Mouse (Mus musculus) G1E (cell line): ENCODE measurements around the gene Pld5. TPM values are rescaled to one million over a fixed set of nuclear protein-coding genes. Genes with fewer than 3 reads are reported as not detected.

ENCODE experiments used
- ATAC-seq: 2 replicates; pipeline ENCODE4 v1.8.0; 2016; ENCODE audit warnings: mild to moderate bottlenecking; ENCODE audit not compliant: insufficient number of reproducible peaks, poor library complexity, low FRiP score, severe bottlenecking; ENCODE audit errors: extremely low read depth
- DNase-seq: peaks from one replicate; pipeline ENCODE4 v3.0.0; 2012; ENCODE audit warnings: low spot score
- H3K27me3 ChIP-seq: 2 replicates; pipeline ENCODE4 v1.6.1; 2012; ENCODE audit warnings: mild to moderate bottlenecking, low read length, inconsistent platforms; ENCODE audit not compliant: insufficient read depth
- H3K36me3 ChIP-seq: replicated peaks from 2 replicates; pipeline ENCODE3; 2012; ENCODE audit warnings: mild to moderate bottlenecking, inconsistent platforms
- H3K4me1 ChIP-seq: 2 replicates; pipeline ENCODE4 v1.6.1; 2012; ENCODE audit warnings: low read depth, low read length, inconsistent platforms, mixed read lengths; ENCODE audit not compliant: insufficient read depth
- H3K4me3 ChIP-seq: 2 replicates; pipeline ENCODE4 v1.5.1; 2012; ENCODE audit warnings: low read depth, mild to moderate bottlenecking, inconsistent platforms, low read length, moderate library complexity, mixed read lengths
- H3K9me3 ChIP-seq: replicated peaks from 2 replicates; pipeline ENCODE4 v1.6.1; 2012; ENCODE audit warnings: inconsistent platforms
- CTCF ChIP-seq: IDR thresholded peaks from 2 replicates; pipeline ENCODE4 v1.5.1; 2012; ENCODE audit warnings: low read depth, low read length, inconsistent platforms, mixed read lengths
- GATA1 ChIP-seq: IDR thresholded peaks from 2 replicates; pipeline ENCODE4 v1.6.1; 2012; ENCODE audit warnings: borderline replicate concordance, low read length, inconsistent platforms, mixed read lengths
- GATA2 ChIP-seq: IDR thresholded peaks from 2 replicates; pipeline ENCODE4 v1.6.1; 2012; ENCODE audit warnings: low read depth, low read length, inconsistent platforms, borderline replicate concordance
- POLR2AphosphoS5 ChIP-seq: IDR thresholded peaks from 2 replicates; pipeline ENCODE4 v1.6.1; 2012; ENCODE audit warnings: low read depth, low read length, inconsistent platforms; ENCODE audit not compliant: insufficient replicate concordance
- TAL1 ChIP-seq: conservative IDR thresholded peaks from 2 replicates; pipeline ENCODE4 v1.6.1; 2012; ENCODE audit warnings: low read depth, low read length, inconsistent platforms, mixed read lengths
- polyA plus RNA-seq: library from polyadenylated mRNA; stranded (reverse); fragments of >175 nt; gene quantifications from 2 replicates; pipeline ENCODE4 v1.2.3, GENCODE M21; 2012
- total RNA-seq, 2 experiments: library from RNA; stranded (forward) in 1 of 2; stranded (reverse) in 1 of 2; fragments of 200-1000 nt in 1 of 2; fragments of >200 nt in 1 of 2; fragmentation: Nextera tagmentation in 1 of 2; gene quantifications; 2 replicates each; pipeline ENCODE4 v1.2.3; 2014 to 2017

The Pld5 gene
- total and polyA plus RNA-seq, 3 experiments, result 0.16 TPM; not detected in 2

DNA sequence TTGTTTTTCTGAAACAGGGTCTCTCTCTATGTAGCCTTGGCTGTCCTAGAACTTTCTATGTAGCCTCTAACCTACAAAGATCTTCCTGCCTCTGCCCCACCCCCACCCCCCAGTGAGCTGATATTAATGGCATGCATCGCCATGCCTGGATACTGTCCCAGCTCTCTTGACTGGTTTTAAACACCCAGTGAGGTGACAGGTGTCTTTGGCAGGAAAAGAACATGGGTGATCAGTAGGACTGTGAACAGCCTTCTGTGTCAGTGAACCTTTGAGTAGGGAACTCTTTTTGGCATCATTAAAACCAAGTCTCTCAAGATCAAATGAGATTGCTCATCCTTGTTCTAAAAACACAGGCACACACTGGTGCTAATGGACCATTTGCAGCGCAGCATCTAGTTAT lies 313.3 kb downstream of the Pld5 start:
- no peaks in the 10 kb centered on the region for H3K4me1 ChIP-seq
- DNase-seq (no peak), ATAC-seq (no peak)
- 0 out of 2 replicates have a peak, but pooled peaks cover 7% of the 10 kb centered on the region for H3K9me3 ChIP-seq
- H3K36me3 ChIP-seq, result no peaks in the 10 kb centered on the region
- H3K4me3 ChIP-seq, result no peak overlapping the region
- TF ChIP-seq GATA1 (no peak), GATA2 (no peak), CTCF (no peak), POLR2AphosphoS5 (no peak), TAL1 (no peak)
- H3K27me3 ChIP-seq, result no peaks in the 10 kb centered on the region

DNA sequence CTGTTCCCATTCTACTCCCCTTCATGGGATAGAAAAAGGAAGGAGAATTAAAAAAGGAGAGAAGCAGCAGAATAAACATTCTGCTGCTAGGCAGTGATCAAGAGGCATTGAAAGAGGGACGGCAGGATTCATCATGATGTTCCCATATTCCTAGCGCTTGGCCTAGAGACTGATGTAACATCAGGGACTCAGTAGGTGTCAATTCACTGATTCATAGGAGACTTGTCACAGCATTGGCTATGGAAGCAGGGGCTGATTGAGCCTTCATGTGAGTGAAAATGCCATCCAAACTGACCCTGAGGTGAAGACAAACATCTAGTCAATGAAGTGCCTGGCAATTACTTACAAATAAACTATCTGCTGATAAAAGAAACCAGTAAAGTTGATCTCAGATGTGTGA lies 324.3 kb downstream of the Pld5 start:
- Histone ChIP-seq H3K4me1 (no peaks in the 10 kb centered on the region), H3K4me3 (no peak overlapping the region), H3K9me3 (no peaks in the 10 kb centered on the region), H3K27me3 (no peaks in the 10 kb centered on the region), H3K36me3 (no peaks in the 10 kb centered on the region)
- TF ChIP-seq TAL1 (no peak), GATA1 (no peak)
- DNase-seq, result no peak
- no peak for ATAC-seq

GRCm38 (mm10) chr1:175950421-175950820 lies 324.7 kb downstream of the Pld5 start:
- Histone ChIP-seq H3K9me3 (no peaks in the 10 kb centered on the region), H3K36me3 (no peaks in the 10 kb centered on the region), H3K4me3 (no peak overlapping the region), H3K4me1 (no peaks in the 10 kb centered on the region), H3K27me3 (no peaks in the 10 kb centered on the region)
- ATAC-seq (no peak), DNase-seq (no peak)
- TF ChIP-seq CTCF (no peak), TAL1 (no peak), GATA1 (no peak), POLR2AphosphoS5 (no peak), GATA2 (no peak)

DNA sequence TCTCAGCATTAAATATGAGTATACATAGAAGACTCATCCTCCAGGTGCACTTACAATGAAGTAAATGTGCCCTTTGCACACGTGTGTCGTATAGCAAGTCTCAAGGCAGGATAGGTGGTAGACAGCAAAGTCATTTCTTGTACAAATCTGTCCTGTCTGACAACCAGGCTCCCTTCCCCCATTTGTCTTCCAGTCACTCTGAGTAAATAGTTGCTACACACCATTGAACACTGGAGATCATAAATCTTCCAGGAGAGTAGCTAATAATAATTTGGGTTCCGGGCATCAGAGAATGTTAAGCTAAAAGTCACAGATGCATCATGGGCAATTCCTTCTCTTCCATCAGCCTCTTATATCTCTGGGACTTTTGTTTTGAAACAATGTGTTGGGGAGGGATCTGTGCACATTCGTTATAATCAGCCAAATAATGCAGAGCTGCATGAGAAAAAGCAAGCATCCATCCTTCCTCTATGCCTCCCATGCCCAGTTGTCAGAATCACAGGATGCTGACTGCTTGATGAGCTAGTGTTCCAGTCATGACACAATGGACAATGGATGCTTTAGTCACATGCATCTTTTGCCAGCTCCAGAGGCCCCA lies 328.3 kb downstream of the Pld5 start:
- TF ChIP-seq POLR2AphosphoS5 (no peak), GATA1 (no peak), CTCF (no peak), GATA2 (no peak)
- Histone ChIP-seq H3K4me3 (no peak overlapping the region), H3K36me3 (no peaks in the 10 kb centered on the region), H3K27me3 (no peaks in the 10 kb centered on the region), H3K4me1 (no peaks in the 10 kb centered on the region), H3K9me3 (no peaks in the 10 kb centered on the region)
- ATAC-seq (no peak), DNase-seq (no peak)

GRCm38 (mm10) chr1:175943168-175943567 lies 331.9 kb downstream of the Pld5 start:
- no peak for TF ChIP-seq POLR2AphosphoS5
- no peak for TF ChIP-seq TAL1
- no peak for TF ChIP-seq CTCF
- TF ChIP-seq GATA2, result no peak
- TF ChIP-seq GATA1, result no peak
- no peaks in the 10 kb centered on the region for H3K27me3 ChIP-seq
- H3K4me1 ChIP-seq, result no peaks in the 10 kb centered on the region
- no peaks in the 10 kb centered on the region for H3K9me3 ChIP-seq
- no peaks in the 10 kb centered on the region for H3K36me3 ChIP-seq
- ATAC-seq (no peak), DNase-seq (no peak)
- H3K4me3 ChIP-seq, result no peak overlapping the region

DNA sequence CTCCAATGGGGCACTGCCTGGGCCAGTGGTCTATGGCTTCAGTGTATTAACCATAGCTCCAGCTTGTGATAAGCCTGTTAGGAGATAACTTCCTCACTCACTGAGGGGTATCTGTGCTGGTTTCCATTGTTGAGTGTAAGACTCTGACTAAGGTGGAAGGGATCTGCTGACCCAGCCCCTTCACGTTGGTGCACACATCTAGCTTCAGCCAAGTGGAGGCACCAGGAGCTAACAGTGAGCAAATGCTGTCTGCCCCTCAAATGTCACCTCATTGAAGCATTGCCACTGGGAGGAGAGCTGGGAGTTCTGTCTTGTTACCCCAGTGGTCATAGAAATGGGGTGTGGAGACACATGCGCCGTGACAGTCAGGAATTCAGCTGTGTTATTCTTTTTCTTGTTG lies 336.4 kb downstream of the Pld5 start:
- no peaks in the 10 kb centered on the region for H3K27me3 ChIP-seq
- no peaks in the 10 kb centered on the region for H3K9me3 ChIP-seq
- H3K4me3 ChIP-seq, result no peak overlapping the region
- DNase-seq (no peak), ATAC-seq (no peak)
- no peaks in the 10 kb centered on the region for H3K4me1 ChIP-seq
- TF ChIP-seq GATA1 (no peak), TAL1 (no peak), POLR2AphosphoS5 (no peak), GATA2 (no peak), CTCF (no peak)
- no peaks in the 10 kb centered on the region for H3K36me3 ChIP-seq

GRCm38 (mm10) chr1:175936282-175936737 lies 338.8 kb downstream of the Pld5 start:
- peak; percentile 12 for DNase-seq
- peak; percentile 77; the same call in 1 of the 2 replicates for ATAC-seq

More at GRCm38 (mm10) chr1:175936282-175936737, 338.8 kb downstream of the Pld5 start:
- Histone ChIP-seq H3K4me1 (no peaks in the 10 kb centered on the region), H3K36me3 (no peaks in the 10 kb centered on the region), H3K9me3 (no peaks in the 10 kb centered on the region), H3K4me3 (no peak overlapping the region), H3K27me3 (no peaks in the 10 kb centered on the region)
- TF ChIP-seq GATA2, result no peak
- no peak for TF ChIP-seq GATA1
- TF ChIP-seq CTCF, result peak; percentile 56
- TF ChIP-seq TAL1, result no peak
